Mouse (Mus musculus) ovary, postnatal 14 days (tissue): ENCODE measurements around the gene Bri3.

Source experiments
- DNase-seq: peaks from one replicate; pipeline ENCODE4 v3.0.0; 2022; ENCODE audit warnings: low spot score

Gene Bri3

GRCm38 (mm10) chr5:144234714-144235113 is 9.5 kb upstream of the Bri3 start:
- DNase-seq: no peak

GRCm38 (mm10) chr5:144238969-144239368 is 5.3 kb upstream of the Bri3 start:
- DNase-seq: no peak

- DNase-seq: no peak
These were observed 1.4 kb downstream of the Bri3 start for GRCm38 (mm10) chr5:144245592-144245991.

GRCm38 (mm10) chr5:144246669-144247068 is 2.4 kb downstream of the Bri3 start:
- DNase-seq: no peak

GRCm38 (mm10) chr5:144247307-144247706 is 3.1 kb downstream of the Bri3 start:
- DNase-seq: no peak

- DNase-seq: no peak
These were observed 3.8 kb downstream of the Bri3 start for GRCm38 (mm10) chr5:144247906-144248585.

- DNase-seq: no peak
These were observed 5.6 kb downstream of the Bri3 start for GRCm38 (mm10) chr5:144249871-144250270.

GRCm38 (mm10) chr5:144251876-144252577 is 7.8 kb downstream of the Bri3 start:
- no peak for DNase-seq

GRCm38 (mm10) chr5:144253212-144253611 is 9.0 kb downstream of the Bri3 start:
- DNase-seq: no peak

GRCm38 (mm10) chr5:144254122-144254810 is 10.0 kb downstream of the Bri3 start:
- peak; percentile 51 for DNase-seq

- peak; percentile 70 for DNase-seq
These were observed 10.8 kb downstream of the Bri3 start for GRCm38 (mm10) chr5:144254811-144255631.

- peak; percentile 49 for DNase-seq
These were observed 11.6 kb downstream of the Bri3 start for GRCm38 (mm10) chr5:144255632-144256540.

- no peak for DNase-seq
These were observed 12.3 kb downstream of the Bri3 start for GRCm38 (mm10) chr5:144256541-144256870.

- no peak for DNase-seq
These were observed 12.7 kb downstream of the Bri3 start for GRCm38 (mm10) chr5:144256888-144257287.

- DNase-seq: no peak
These were observed 13.3 kb downstream of the Bri3 start for GRCm38 (mm10) chr5:144257451-144258110.

GRCm38 (mm10) chr5:144258131-144258611 is 13.9 kb downstream of the Bri3 start:
- no peak for DNase-seq

- no peak for DNase-seq
These were observed 14.4 kb downstream of the Bri3 start for GRCm38 (mm10) chr5:144258687-144259086.

GRCm38 (mm10) chr5:144259228-144259627 is 15.0 kb downstream of the Bri3 start:
- DNase-seq: no peak

GRCm38 (mm10) chr5:144260464-144260863 is 16.2 kb downstream of the Bri3 start:
- DNase-seq: no peak

- DNase-seq: no peak
These were observed 17.1 kb downstream of the Bri3 start for GRCm38 (mm10) chr5:144261309-144261708.

- DNase-seq: no peak
These were observed 17.6 kb downstream of the Bri3 start for GRCm38 (mm10) chr5:144261829-144262228.
